10 mouse cellular contexts compared by ENCODE assay signal in the genomic region with DNA sequence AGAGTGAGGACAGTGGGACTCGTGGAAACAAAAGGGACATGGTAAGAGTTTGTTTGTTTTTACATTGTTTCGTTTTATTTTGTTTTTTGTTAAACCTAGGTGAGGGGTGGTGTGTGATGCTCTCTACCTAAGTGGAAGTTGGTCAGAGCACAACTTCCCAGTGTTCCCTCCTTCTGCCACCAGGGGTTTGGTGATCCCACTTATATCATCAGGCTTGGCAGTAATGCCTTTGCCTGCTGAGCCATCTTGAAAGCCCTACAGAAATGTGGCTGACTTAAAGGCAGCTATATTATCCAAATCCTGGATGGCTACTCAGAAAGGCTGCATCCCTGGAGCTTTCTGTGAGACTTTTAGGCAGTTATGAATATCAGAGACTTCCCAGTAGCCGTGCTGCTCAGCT.
"Had no signal": no experiment of that assay in that cellular context is flagged by ENCODE, and none has a peak within 500 bp of the region (broad histone marks: within the 10 kb centered on the region; RNA-seq: fewer than 3 reads in every experiment).

No protein-coding gene starts in this region.

- H3K9me3 ChIP-seq: limb, embryonic 10.5 days; liver, embryonic 15.5 days; midbrain, embryonic 13.5 days had no signal

- H3K27ac ChIP-seq: limb, embryonic 10.5 days; liver, embryonic 15.5 days; midbrain, embryonic 13.5 days had no signal

- H3K4me3 ChIP-seq: limb, embryonic 10.5 days; liver, embryonic 15.5 days; midbrain, embryonic 13.5 days had no signal

- H3K4me2 ChIP-seq: liver, embryonic 11.5 days; liver, embryonic 15.5 days; midbrain, embryonic 13.5 days had no signal

- H3K27me3 ChIP-seq: liver, embryonic 15.5 days had no signal

- ATAC-seq: midbrain, embryonic 13.5 days had no signal

- H3K36me3 ChIP-seq: limb, embryonic 10.5 days; liver, embryonic 15.5 days; midbrain, embryonic 13.5 days had no signal

- H3K4me1 ChIP-seq: limb, embryonic 10.5 days; liver, embryonic 15.5 days; midbrain, embryonic 13.5 days had no signal

- DNase-seq: kidney, adult 2 months; kidney, postnatal 25 days; lung, postnatal 36 days; right cerebral cortex, postnatal 25 days; thymus, adult 18-20 months; thymus, postnatal 14 days had no signal

- H3K9ac ChIP-seq: liver, embryonic 15.5 days; midbrain, embryonic 13.5 days had no signal
